8 mouse cellular contexts compared by ENCODE assay signal in genomic region chr2:50110167-50110566, GRCm38 (mm10). TPM values are rescaled to one million over a fixed set of nuclear protein-coding genes. Genes with fewer than 3 reads are reported as not detected.
A peak's percentile ranks its signal among the peaks of the same experiment; 100 is the strongest.
DNase-seq lines count a peak whose midpoint lies in the region; ATAC-seq lines count a peak whose summit lies in the region.

No protein-coding gene starts in this region.

- no peak for ATAC-seq in granulocyte monocyte progenitor cell, adult 5-6 weeks (replicated peaks; ENCODE audit: poor library complexity, severe bottlenecking)

- DNase-seq in gastrocnemius, adult 8-10 months (ENCODE audit: low spot score in 2 of 2), result peak; percentile 14 to 26
- DNase-seq in gastrocnemius, postnatal 4 days (ENCODE audit: low spot score in 2 of 2), result no peak
- DNase-seq in R1 (ENCODE audit: low read depth, low spot score), result peak; percentile 4
- DNase-seq in heart, adult 8-10 months (ENCODE audit: low spot score), result peak; percentile 19
- peak; percentile 35 to 60 for DNase-seq in left cerebral cortex, postnatal 25 days (ENCODE audit: low spot score in 2 of 2)
- peak; percentile 52 for DNase-seq in skeletal muscle tissue, adult 2 months (ENCODE audit: low read depth, low spot score)
- DNase-seq in cerebellum, adult 11 months, result no peak

- intact Hi-C loops in left cerebral cortex, postnatal 25 days (cut with DNase I), result no loop called here

RNA-seq across cellular contexts. Expression of gene Lypd6, which starts 43.9 kb away (rescaled TPM):
- total RNA-seq in gastrocnemius, adult 8-10 months (2022), result 1 to 10 TPM in 2 of 4 experiments, under 1 TPM in 2; 0.65 to 2.8 (median 1.3) TPM
- total RNA-seq in gastrocnemius, postnatal 4 days (2021), result 1 to 10 TPM; 6.6 to 7.6 TPM
- total RNA-seq in heart, adult 8-10 months (2022), result 1 to 10 TPM in 2 of 4 experiments, under 1 TPM in 2; 0.24 to 2.8 (median 0.73) TPM
- 10 to 100 TPM; 20.3 to 23.8 TPM for total RNA-seq in left cerebral cortex, postnatal 25 days (2021)
- total RNA-seq in granulocyte monocyte progenitor cell, adult 5-6 weeks (2014; fragmentation: Nextera tagmentation), result not detected in 2 replicates
- 2.3 TPM in 1 of 2 replicates, not detected in the other for total RNA-seq in granulocyte monocyte progenitor cell, adult 5-6 weeks (2017)

Comparison
In these comparisons a context has a peak if more than half of its experiments do, and no peak if none do; other contexts are left out.
1. DNase-seq: peak in gastrocnemius, adult 8-10 months (2 of 2), R1 (single experiment), heart, adult 8-10 months (single experiment), left cerebral cortex, postnatal 25 days (2 of 2) and skeletal muscle tissue, adult 2 months (single experiment); none in gastrocnemius, postnatal 4 days (0 of 2) and cerebellum, adult 11 months (single experiment).